Mouse (Mus musculus) bone marrow, adult 2 months (tissue): Measurements from ENCODE around the gene Vsnl1.

Experiments used
- CTCF ChIP-seq: fragments of 200-500 bp; IDR thresholded peaks from 2 replicates; pipeline ENCODE4 v1.5.1; 2011; ENCODE audit warnings: low read length, control low read depth; ENCODE audit not compliant: control insufficient read depth, insufficient read depth
- POLR2A ChIP-seq: fragments of 200-500 bp; IDR thresholded peaks from 2 replicates; pipeline ENCODE4 v1.6.1; 2011; ENCODE audit warnings: low read depth, mild to moderate bottlenecking, control low read depth, low read length, borderline replicate concordance; ENCODE audit not compliant: control insufficient read depth

DNA sequence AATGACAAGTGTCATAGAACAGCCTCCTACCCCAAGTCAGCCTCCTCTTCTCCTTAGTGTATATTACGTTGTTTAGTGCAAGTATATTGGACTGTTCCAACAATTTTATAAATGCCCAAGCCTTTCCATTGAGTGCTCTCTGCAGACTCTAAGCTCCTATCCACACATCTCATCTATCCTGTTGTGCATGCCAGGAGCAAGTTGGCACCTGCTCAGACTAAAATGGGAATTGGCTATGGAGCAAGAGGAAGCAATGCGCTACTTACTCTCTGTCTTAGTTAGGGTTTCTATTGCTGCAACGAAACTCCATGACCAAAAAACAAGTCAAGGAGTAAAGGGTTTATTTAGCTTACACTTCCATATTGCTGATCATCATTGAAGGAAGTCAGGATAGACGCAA is 28.7 kb downstream of the Vsnl1 start:
- TF ChIP-seq CTCF = no peak
- no peak for TF ChIP-seq POLR2A
